Mouse (Mus musculus): ENCODE measurements at regions not wholly inside any gene's neighbourhood (a gene's known extent, or its start where the extent isn't known, plus 50 kb on each side); places are given as distances from the start of the nearest gene placed in this dataset.

- no peak for DNase-seq (ENCODE audit: low spot score)
These were observed 207.7 kb upstream of the Camk1g start for GRCm38 (mm10) chr1:193577821-193578220.

DNA sequence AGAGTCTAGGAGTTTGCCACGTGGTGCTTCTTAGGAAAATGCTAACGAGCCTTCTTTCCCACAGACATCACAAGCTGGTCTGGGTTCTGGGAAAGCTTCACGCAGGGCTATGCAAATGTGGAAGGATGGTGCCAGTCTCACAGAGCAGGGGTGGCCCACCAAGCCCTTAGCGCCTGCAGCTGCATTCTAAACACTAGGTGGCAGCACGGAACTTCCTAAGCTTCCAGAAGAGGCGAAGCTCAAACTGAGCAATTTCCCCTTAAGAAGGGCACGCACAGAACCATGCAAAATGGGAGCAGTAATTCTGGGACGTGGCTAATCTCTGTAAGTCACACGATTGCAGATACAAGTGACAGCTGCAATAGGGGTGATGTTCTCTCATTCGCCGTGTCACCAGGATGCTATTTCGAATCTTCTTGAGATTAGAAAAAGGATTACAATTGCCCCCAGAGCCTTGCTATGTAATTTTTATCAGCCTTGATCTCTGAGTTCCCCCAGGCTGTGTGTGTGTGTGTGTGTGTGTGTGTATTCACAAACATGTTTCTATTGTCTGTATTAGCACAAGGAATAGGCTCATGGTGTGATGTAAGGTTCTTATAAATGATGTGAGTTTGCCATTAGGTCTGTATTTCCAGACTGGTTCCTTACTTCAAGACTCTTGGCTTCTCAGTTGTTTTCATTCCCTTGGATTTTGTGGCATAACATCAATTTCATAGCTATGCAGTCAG lies 206.1 kb upstream of the Camk1g start:
- DNase-seq (ENCODE audit: low spot score), result peak; percentile 41

- no peak for DNase-seq (ENCODE audit: low spot score)
These were observed 202.7 kb upstream of the Camk1g start for GRCm38 (mm10) chr1:193572827-193573226.

- no peak for DNase-seq (ENCODE audit: low spot score)
These were observed 202.3 kb upstream of the Camk1g start for GRCm38 (mm10) chr1:193572411-193572810.

DNA sequence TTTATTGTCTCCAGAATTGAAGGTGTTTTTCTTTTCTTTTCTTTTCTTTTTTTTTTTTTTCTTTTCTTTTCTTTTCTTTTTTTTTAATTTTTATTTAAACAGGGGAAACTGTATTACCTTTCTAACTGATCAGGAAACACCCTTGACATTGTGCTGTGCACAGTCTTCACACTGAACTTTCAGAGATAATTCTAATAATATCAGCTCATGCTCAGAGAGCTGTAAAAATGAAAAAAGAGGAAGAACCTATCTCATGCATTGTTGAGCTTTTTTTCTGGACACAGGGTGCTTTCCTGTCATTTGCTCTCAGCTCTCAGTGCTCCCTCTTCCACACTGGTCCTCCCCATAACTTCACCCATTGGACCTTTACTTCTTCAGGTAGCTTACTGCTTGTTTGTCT lies 201.0 kb upstream of the Camk1g start:
- DNase-seq (ENCODE audit: low spot score), result no peak

DNA sequence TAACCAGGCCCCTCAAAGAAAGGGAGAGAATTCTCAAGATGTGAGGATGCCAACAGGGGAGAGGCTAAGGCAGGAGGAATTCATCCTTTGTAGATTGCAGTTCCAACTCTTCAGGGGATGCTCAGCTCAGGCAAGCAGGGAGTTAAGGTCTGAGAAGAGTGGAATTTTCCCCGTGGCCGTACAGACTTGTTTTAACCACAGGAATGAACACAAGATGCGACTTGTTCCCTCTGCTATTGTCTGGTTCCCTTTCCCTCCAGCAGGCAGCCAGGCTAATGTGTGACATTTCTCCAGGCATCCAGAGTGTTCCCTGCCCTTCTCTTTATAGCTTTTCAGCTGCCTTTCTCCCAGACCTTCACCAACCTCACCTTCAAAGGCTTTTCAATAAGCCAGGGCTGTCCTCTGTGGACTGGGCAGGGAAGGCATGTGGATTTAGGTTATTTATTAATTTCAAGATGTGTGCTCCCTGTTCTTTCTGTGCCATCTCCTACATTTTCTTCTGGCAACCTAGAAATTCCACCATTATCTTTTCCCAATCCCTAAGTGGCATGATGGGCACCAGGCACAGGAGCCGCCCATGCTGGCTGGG lies 198.6 kb upstream of the Camk1g start:
- DNase-seq (ENCODE audit: low spot score), result no peak

DNA sequence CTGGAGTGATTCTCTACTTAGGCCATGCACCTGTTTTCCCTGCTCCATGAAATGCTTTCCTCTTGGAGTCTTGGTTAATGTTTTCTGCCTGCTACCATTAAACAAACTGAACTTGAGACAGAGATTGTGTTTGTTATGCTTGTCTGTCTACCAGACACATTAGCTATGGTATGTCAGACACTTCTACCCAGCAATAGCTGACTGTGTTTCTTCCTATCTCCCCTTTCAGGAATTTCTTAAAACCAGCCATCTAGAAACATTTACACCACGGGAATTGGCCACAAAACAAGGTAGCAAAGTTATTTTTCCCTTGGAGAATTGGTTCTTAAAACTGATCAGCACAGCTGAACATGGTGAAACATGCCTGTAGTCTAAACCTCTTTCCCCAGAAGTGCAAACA lies 197.1 kb upstream of the Camk1g start:
- DNase-seq (ENCODE audit: low spot score), result no peak

- no peak for DNase-seq (ENCODE audit: low spot score)
These were observed 194.1 kb upstream of the Camk1g start for GRCm38 (mm10) chr1:193564225-193564624.

- DNase-seq (ENCODE audit: low spot score), result no peak
These were observed 192.1 kb upstream of the Camk1g start for GRCm38 (mm10) chr1:193562242-193562641.

DNA sequence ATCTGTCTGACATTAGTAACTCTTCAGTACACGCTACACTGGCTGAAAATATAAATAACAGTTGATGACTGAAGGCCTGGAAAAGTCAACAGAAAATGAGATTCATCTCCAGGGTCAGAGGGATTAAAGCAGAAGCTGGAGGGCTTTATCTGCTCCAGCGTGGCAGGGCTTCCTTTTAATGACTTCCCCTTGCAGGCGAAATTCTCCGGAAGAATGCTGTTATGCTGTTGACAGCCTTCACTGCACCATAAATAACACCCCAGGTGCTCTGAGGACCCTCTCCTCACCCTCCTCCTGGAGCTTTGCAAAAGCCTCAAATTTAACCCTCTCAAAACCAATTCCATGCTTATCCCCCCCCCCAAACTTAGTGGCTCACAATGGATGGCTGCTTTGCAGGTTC lies 188.0 kb upstream of the Camk1g start:
- no peak for DNase-seq (ENCODE audit: low spot score)

- DNase-seq (ENCODE audit: low spot score), result no peak
These were observed 184.6 kb upstream of the Camk1g start for GRCm38 (mm10) chr1:193554731-193555130.

DNA sequence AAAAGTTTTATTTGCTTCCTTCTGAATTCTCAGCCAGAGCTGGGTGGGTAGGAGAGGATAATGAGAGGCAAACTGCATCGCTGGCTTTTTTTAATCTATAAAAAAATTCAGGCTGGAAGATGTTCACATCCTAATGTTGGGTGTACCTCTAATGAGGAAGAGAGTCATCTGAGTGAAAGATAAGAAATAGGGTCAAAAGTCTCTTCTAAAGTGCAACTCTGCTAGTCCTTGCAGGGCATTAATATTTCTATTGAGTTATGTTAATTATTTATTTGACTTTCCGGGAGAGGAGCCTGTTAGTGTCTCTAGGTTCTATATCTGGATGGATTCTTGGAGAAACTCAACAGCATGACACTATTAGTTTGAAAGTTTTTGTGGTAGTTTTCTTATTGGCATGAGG lies 182.2 kb upstream of the Camk1g start:
- no peak for DNase-seq (ENCODE audit: low spot score)

- DNase-seq (ENCODE audit: low spot score), result no peak
These were observed 181.2 kb upstream of the Camk1g start for GRCm38 (mm10) chr1:193551340-193551739.

DNA sequence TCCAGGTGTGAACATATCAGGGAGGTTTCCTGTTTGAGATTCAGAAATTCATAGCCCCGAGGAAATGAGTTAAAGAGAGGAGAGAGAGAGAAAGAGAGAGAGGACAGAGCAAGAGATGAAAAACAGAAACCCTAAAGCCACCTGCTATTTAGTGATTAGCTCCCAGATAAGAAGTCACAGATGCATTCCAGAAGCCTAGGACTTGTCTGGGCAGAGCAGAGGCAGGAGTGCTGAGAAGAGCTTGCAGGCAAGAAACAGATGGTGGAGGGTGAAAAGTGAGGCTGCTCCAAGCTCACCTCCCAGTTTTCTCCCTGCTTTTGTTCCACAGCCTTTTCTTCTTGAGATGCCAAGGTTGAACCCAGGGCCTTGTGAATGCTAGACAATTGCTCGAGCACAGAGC lies 180.7 kb upstream of the Camk1g start:
- DNase-seq (ENCODE audit: low spot score), result no peak

GRCm38 (mm10) chr1:193547356-193547755 lies 177.3 kb upstream of the Camk1g start:
- no peak for DNase-seq (ENCODE audit: low spot score)

GRCm38 (mm10) chr1:193546044-193546432 lies 175.9 kb upstream of the Camk1g start:
- DNase-seq (ENCODE audit: low spot score), result no peak

- DNase-seq (ENCODE audit: low spot score), result no peak
These were observed 175.4 kb upstream of the Camk1g start for GRCm38 (mm10) chr1:193545406-193546043.

GRCm38 (mm10) chr1:193544804-193545203 lies 174.7 kb upstream of the Camk1g start:
- DNase-seq (ENCODE audit: low spot score), result no peak

DNA sequence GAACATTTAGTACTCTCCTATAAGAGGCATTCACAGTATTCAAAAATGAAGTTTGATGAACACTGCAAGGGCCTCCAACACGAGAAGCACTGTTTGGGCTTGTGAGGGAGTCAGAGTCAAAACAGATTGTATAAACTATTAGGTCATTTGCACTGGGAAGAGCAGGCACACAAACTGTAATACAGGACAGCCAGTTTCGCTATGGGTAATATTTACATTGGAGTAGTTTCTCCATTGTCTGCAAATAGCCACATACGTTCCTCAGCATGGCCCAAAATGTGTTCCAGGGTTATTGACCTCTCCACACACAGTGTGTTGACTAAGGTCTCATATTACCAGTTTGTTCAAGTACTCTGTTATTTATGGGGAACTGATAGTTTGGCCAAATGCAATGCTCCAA lies 173.7 kb upstream of the Camk1g start:
- no peak for DNase-seq (ENCODE audit: low spot score)

GRCm38 (mm10) chr1:193543284-193543683 lies 173.2 kb upstream of the Camk1g start:
- DNase-seq (ENCODE audit: low spot score), result no peak

DNA sequence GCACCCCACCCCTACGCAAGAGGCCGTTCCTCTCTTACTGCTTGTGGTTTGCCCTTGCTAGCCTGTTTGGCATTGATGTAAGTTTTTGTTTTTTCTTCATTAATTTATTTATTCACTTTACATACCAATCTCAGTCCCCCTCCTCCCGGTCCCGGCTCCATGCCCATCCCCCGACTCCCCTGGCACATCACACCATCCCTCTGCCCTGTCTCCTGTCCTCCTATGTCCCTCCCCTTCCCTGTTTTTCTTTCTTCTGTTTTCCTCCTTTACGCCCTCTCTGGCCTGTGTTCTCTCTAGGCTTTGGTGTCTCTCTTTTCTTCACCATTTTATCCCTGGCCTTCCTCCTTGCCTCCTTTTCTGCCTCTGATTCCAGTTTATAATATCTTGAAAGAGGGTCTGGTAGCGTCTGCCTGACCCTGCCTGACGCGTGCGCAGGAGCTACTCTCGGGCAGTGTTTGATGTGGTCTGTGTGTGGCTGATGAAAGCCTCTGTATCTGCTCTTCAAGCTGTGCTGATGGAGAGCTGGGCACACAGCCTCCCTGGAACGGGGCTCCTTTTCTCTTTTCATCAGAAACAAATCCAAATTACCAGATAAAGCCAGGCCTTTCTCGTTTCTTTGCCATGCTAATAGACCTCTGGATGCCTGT lies 172.0 kb upstream of the Camk1g start:
- DNase-seq (ENCODE audit: low spot score), result no peak

GRCm38 (mm10) chr1:193541281-193541680 lies 171.2 kb upstream of the Camk1g start:
- no peak for DNase-seq (ENCODE audit: low spot score)

- DNase-seq (ENCODE audit: low spot score), result no peak
These were observed 170.4 kb upstream of the Camk1g start for GRCm38 (mm10) chr1:193540486-193540885.
